Mouse (Mus musculus) myocyte (in vitro differentiated cells): ENCODE results near the gene Tex264. TPM values are rescaled to one million over a fixed set of nuclear protein-coding genes. Genes with fewer than 3 reads are reported as not detected.

Source experiments
- H3K27me3 ChIP-seq: one replicate; pipeline ENCODE4 v1.6.1; 2011; ENCODE audit not compliant: control insufficient read depth, insufficient read depth, insufficient read length
- H3K36me3 ChIP-seq: one replicate; pipeline ENCODE4 v1.6.1; 2011; ENCODE audit not compliant: control insufficient read depth, insufficient read depth
- H3K4me2 ChIP-seq: one replicate; pipeline ENCODE4 v1.6.1; 2011; ENCODE audit warnings: low read depth, control low read depth
- H3K4me3 ChIP-seq: one replicate; pipeline ENCODE4 v1.5.1; 2011; ENCODE audit warnings: mild to moderate bottlenecking, control low read depth, moderate library complexity
- H3K79me2 ChIP-seq: one replicate; pipeline ENCODE4 v1.6.1; 2011; ENCODE audit not compliant: control insufficient read depth, insufficient read depth
- H3ac ChIP-seq: one replicate; pipeline ENCODE4 v1.6.1; 2011; ENCODE audit not compliant: control insufficient read depth, insufficient read length
- CEBPB ChIP-seq: IDR thresholded peaks from 2 replicates; pipeline ENCODE4 v1.6.1; 2011; ENCODE audit warnings: mild to moderate bottlenecking, moderate library complexity; ENCODE audit not compliant: poor library complexity, insufficient read depth, severe bottlenecking
- E2F4 ChIP-seq: IDR thresholded peaks from one replicate; pipeline ENCODE4 v1.6.1; 2011; ENCODE audit warnings: mild to moderate bottlenecking, control low read depth, moderate library complexity; ENCODE audit not compliant: insufficient read depth
- MAX ChIP-seq: IDR thresholded peaks from one replicate; pipeline ENCODE4 v1.6.1; 2011; ENCODE audit warnings: low read depth, mild to moderate bottlenecking, control low read depth
- MYOD1 ChIP-seq, 3 experiments: IDR thresholded peaks; one replicate each; pipeline ENCODE4 v1.6.1; 2011; ENCODE audit warnings: control low read depth in 2 of 3, low read depth in 2 of 3, mild to moderate bottlenecking in 2 of 3, moderate library complexity in 1 of 3; ENCODE audit not compliant: insufficient read length in 2 of 3, control insufficient read depth in 1 of 3
- MYOG ChIP-seq, 3 experiments: IDR thresholded peaks; one replicate each; pipeline ENCODE4 v1.6.1; 2011; ENCODE audit warnings: control low read depth in 2 of 3, low read depth in 2 of 3, mild to moderate bottlenecking in 2 of 3; ENCODE audit not compliant: insufficient read length in 2 of 3, control insufficient read depth in 1 of 3, insufficient read depth in 1 of 3
- POLR2A ChIP-seq: IDR thresholded peaks from one replicate; pipeline ENCODE4 v1.6.1; 2011; ENCODE audit warnings: low read depth, mild to moderate bottlenecking, control low read depth, moderate library complexity; ENCODE audit not compliant: insufficient read length
- POLR2AphosphoS2 ChIP-seq: IDR thresholded peaks from one replicate; pipeline ENCODE4 v1.6.1; 2011; ENCODE audit warnings: low read depth, control low read depth; ENCODE audit not compliant: insufficient read length
- REST ChIP-seq: IDR thresholded peaks from one replicate; pipeline ENCODE4 v1.6.1; 2011; ENCODE audit warnings: mild to moderate bottlenecking, control low read depth, moderate library complexity; ENCODE audit not compliant: insufficient read depth, insufficient read length
- SRF ChIP-seq: IDR thresholded peaks from one replicate; pipeline ENCODE4 v1.6.1; 2011; ENCODE audit warnings: low read depth; ENCODE audit not compliant: control insufficient read depth, insufficient read length
- TCF12 ChIP-seq: IDR thresholded peaks from one replicate; pipeline ENCODE4 v1.6.1; 2011; ENCODE audit warnings: mild to moderate bottlenecking, control low read depth; ENCODE audit not compliant: poor library complexity, insufficient read depth, severe bottlenecking
- TCF3 ChIP-seq: IDR thresholded peaks from one replicate; pipeline ENCODE4 v1.6.1; 2011; ENCODE audit warnings: low read depth, control low read depth; ENCODE audit not compliant: insufficient read length
- USF1 ChIP-seq: IDR thresholded peaks from one replicate; pipeline ENCODE4 v1.6.1; 2011; ENCODE audit warnings: low read depth, mild to moderate bottlenecking, control low read depth, moderate library complexity
- polyA plus RNA-seq: library from polyadenylated mRNA; unstranded; fragments of >200 nt; fragmentation: generic; extraction: Trizol; gene quantifications from one replicate; pipeline ENCODE4 v1.2.1, GENCODE M21; 2012; ENCODE audit warnings: missing spikeins

The Tex264 gene
- polyA plus RNA-seq, 1 experiment, result 111 TPM

DNA sequence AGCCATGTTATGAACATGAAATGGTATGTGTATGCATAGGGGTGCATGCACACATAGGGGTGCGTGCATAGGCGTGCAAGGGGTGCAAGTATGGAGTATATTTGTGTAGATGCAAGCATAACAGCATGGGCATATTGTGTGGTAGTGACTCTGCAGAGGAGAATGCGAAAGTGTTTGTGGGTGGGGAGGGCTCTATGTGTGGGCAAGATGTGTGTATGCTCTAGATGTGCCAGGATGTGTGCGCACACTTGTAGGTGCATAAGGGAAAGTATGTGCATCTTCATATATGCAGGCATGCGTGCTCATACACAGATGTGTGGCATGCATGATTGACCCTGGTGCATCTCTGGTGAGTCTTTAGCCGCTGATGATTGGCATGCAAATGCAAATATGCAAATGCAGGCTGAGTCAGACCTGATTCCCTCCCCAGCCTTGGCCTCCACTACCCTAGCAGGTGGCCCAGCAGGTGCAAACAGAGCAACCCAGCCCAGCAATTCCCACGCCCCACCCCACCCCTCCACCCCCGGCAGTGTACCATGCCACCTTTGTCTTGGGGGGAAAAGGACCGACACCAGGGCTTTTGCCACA lies 39.9 kb downstream of the Tex264 start:
- TF ChIP-seq POLR2A (no peak), MYOG (IDR thresholded peaks at IDR 0.05; ENCODE audit: control insufficient read depth in 1 of 3, insufficient read depth in 1 of 3, insufficient read length in 2 of 3, low read depth in 2 of 3) (no peak), CEBPB (no peak), REST (no peak)
- H3K79me2 ChIP-seq, result no peaks in the 10 kb centered on the region
- H3K27me3 ChIP-seq, result peaks cover 47% of the 10 kb centered on the region
- H3K36me3 ChIP-seq, result no peaks in the 10 kb centered on the region
- no peak overlapping the region for H3K4me2 ChIP-seq
- H3ac ChIP-seq, result no peak overlapping the region
- no peak overlapping the region for H3K4me3 ChIP-seq

- Histone ChIP-seq H3K4me3 (no peak overlapping the region), H3K4me2 (no peak overlapping the region), H3K79me2 (no peaks in the 10 kb centered on the region), H3K36me3 (no peaks in the 10 kb centered on the region), H3K27me3 (peaks cover 37% of the 10 kb centered on the region), H3ac (no peak overlapping the region)
- TF ChIP-seq MYOD1 (IDR thresholded peaks at IDR 0.05; ENCODE audit: control insufficient read depth in 1 of 3, insufficient read length in 2 of 3, low read depth in 2 of 3) (no peak), TCF12 (no peak)
Measured at GRCm38 (mm10) chr9:106643787-106644186, 41.9 kb downstream of the Tex264 start.

DNA sequence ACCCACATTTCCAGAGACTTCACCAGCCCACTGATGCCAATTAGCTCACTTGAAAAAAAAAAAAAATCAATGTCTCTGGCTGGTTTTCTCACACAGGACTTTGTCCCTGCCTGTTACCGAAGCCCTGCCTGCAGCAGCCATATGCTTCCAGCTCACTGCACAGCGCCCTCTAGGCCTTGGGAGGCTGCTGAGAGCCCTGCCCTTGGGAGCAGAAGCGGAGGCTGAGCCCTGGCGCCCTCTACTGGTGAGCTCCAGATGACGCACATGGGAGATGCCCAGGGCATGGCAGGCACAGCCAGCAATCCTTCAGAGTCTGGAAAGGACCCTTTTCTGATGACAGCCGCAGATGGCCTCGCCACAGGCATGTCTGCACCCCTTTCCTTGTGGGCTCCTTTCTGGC lies 42.6 kb downstream of the Tex264 start:
- H3K79me2 ChIP-seq, result no peaks in the 10 kb centered on the region
- no peak overlapping the region for H3K4me3 ChIP-seq
- no peak overlapping the region for H3K4me2 ChIP-seq
- H3K27me3 ChIP-seq, result peaks cover 34% of the 10 kb centered on the region
- TF ChIP-seq USF1, result no peak
- H3ac ChIP-seq, result no peak overlapping the region
- H3K36me3 ChIP-seq, result no peaks in the 10 kb centered on the region

- H3ac ChIP-seq, result no peak overlapping the region
- peaks cover 17% of the 10 kb centered on the region for H3K27me3 ChIP-seq
- no peaks in the 10 kb centered on the region for H3K36me3 ChIP-seq
- TF ChIP-seq E2F4 (no peak), USF1 (no peak), REST (no peak), POLR2A (no peak), MAX (no peak), CEBPB (no peak), MYOD1 (IDR thresholded peaks at IDR 0.05; ENCODE audit: control insufficient read depth in 1 of 3, insufficient read length in 2 of 3, low read depth in 2 of 3) (no peak), MYOG (IDR thresholded peaks at IDR 0.05; ENCODE audit: control insufficient read depth in 1 of 3, insufficient read depth in 1 of 3, insufficient read length in 2 of 3, low read depth in 2 of 3) (no peak), SRF (no peak), TCF3 (no peak), POLR2AphosphoS2 (no peak), TCF12 (no peak)
- H3K4me3 ChIP-seq, result no peak overlapping the region
- H3K4me2 ChIP-seq, result no peak overlapping the region
- H3K79me2 ChIP-seq, result no peaks in the 10 kb centered on the region
Measured at GRCm38 (mm10) chr9:106641346-106641745, 44.4 kb downstream of the Tex264 start.

DNA sequence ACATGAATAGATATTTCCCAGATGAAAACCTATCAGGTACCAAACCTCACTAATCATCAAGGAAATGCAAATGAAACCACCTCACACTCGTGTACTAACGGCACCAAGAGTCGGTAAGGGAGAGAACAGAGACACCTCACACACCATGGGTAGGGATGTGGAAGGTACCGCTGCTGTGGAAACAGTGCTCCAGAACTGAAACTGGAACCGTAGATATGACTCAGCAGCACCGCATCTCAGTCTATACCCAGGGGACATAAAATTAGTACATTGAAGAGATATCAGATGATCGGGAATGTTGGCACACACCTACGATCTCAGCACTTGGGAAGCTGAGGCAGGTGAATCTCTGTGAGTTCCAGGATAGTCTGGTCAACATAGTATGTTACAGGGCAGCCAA lies 47.6 kb downstream of the Tex264 start:
- H3K4me3 ChIP-seq, result no peak overlapping the region
- no peak overlapping the region for H3K4me2 ChIP-seq
- no peak overlapping the region for H3ac ChIP-seq
- TF ChIP-seq POLR2AphosphoS2 (no peak), SRF (no peak), CEBPB (no peak), USF1 (no peak), TCF12 (no peak), REST (no peak), MAX (no peak), POLR2A (no peak), E2F4 (no peak), MYOD1 (IDR thresholded peaks at IDR 0.05; ENCODE audit: control insufficient read depth in 1 of 3, insufficient read length in 2 of 3, low read depth in 2 of 3) (no peak), MYOG (IDR thresholded peaks at IDR 0.05; ENCODE audit: control insufficient read depth in 1 of 3, insufficient read depth in 1 of 3, insufficient read length in 2 of 3, low read depth in 2 of 3) (no peak), TCF3 (no peak)
- peaks cover 10% of the 10 kb centered on the region for H3K27me3 ChIP-seq
- no peaks in the 10 kb centered on the region for H3K79me2 ChIP-seq
- H3K36me3 ChIP-seq, result no peaks in the 10 kb centered on the region
